21 mouse cellular contexts compared by ENCODE assay signal in genomic region chr4:140173084-140173483, GRCm38 (mm10).
DNase-seq lines count a peak whose midpoint lies in the region; ATAC-seq and TF ChIP-seq lines count a peak whose summit lies in the region.
"Had no signal": no experiment of that assay in that cellular context is flagged by ENCODE, and none has a peak within 500 bp of the region (broad histone marks: within the 10 kb centered on the region; RNA-seq: fewer than 3 reads in every experiment).

No protein-coding gene starts in this region.

- in situ Hi-C loops in ES-E14 (cut with MboI; ENCODE audit: low sequenced_read_pairs in 2 of 2, unreplicated experiment in 2 of 2) = no loop called here

- WGBS in forebrain, embryonic 16.5 days = 50% methylated on average over 12 of the region's 12 CpGs
- WGBS in forebrain, embryonic 14.5 days = 45% methylated on average over 12 of the region's 12 CpGs
- 78% methylated on average over 12 of the region's 12 CpGs for WGBS in midbrain, embryonic 10.5 days
- WGBS in midbrain, postnatal 0 days = 41% methylated on average over 12 of the region's 12 CpGs
- 36% methylated on average over 12 of the region's 12 CpGs for WGBS in intestine, embryonic 15.5 days

- no peak overlapping the region for H3K4me3 ChIP-seq in forebrain, embryonic 16.5 days (replicated peaks; ENCODE audit: low read length)
- H3K4me3 ChIP-seq in forebrain, embryonic 14.5 days (ENCODE audit: low read depth, low read length) = no peak overlapping the region
- H3K4me3 ChIP-seq in midbrain, embryonic 10.5 days = no peak overlapping the region
- no peak overlapping the region for H3K4me3 ChIP-seq in midbrain, postnatal 0 days (ENCODE audit: low read depth, low read length)
- no peak overlapping the region for H3K4me3 ChIP-seq in ES-E14 (ENCODE audit: insufficient read depth in 1 of 2, low read depth in 1 of 2, low read length in 2 of 2, poor library complexity in 1 of 2, severe bottlenecking in 1 of 2)
- no peak overlapping the region for H3K4me3 ChIP-seq in intestine, embryonic 15.5 days (replicated peaks)
- H3K4me3 ChIP-seq: embryonic facial prominence, embryonic 12.5 days; forebrain, embryonic 13.5 days; heart, adult 2 months; heart, embryonic 15.5 days had no signal

- 0 out of 2 replicates have a peak, but pooled peaks cover 2% of the 10 kb centered on the region for H3K9me3 ChIP-seq in forebrain, embryonic 16.5 days (ENCODE audit: control insufficient read depth, low read length)
- no peaks in the 10 kb centered on the region for H3K9me3 ChIP-seq in forebrain, embryonic 14.5 days (replicated peaks; ENCODE audit: control insufficient read depth, low read length)
- H3K9me3 ChIP-seq in midbrain, embryonic 10.5 days (replicated peaks) = no peaks in the 10 kb centered on the region
- no peaks in the 10 kb centered on the region for H3K9me3 ChIP-seq in midbrain, postnatal 0 days (ENCODE audit: low read length)
- H3K9me3 ChIP-seq in ES-E14 (ENCODE audit: control insufficient read depth, insufficient read depth, low read depth, low read length) = no peaks in the 10 kb centered on the region
- H3K9me3 ChIP-seq in intestine, embryonic 15.5 days = no peaks in the 10 kb centered on the region
- H3K9me3 ChIP-seq: embryonic facial prominence, embryonic 12.5 days; forebrain, embryonic 13.5 days; heart, embryonic 15.5 days had no signal

- ATAC-seq in forebrain, embryonic 16.5 days = no peak
- ATAC-seq in forebrain, embryonic 14.5 days = no peak
- no peak for ATAC-seq in midbrain, postnatal 0 days (ENCODE audit: low FRiP score)
- ATAC-seq in intestine, embryonic 15.5 days = peak; percentile 75
- ATAC-seq: forebrain, embryonic 13.5 days; inflammation-experienced regulatory T-cells, adult 6 months had no signal

- no peaks in the 10 kb centered on the region for H3K27me3 ChIP-seq in forebrain, embryonic 16.5 days (replicated peaks; ENCODE audit: control insufficient read depth, insufficient read depth, low read length)
- no peaks in the 10 kb centered on the region for H3K27me3 ChIP-seq in forebrain, embryonic 14.5 days (replicated peaks; ENCODE audit: control insufficient read depth, insufficient read depth, low read length)
- H3K27me3 ChIP-seq in midbrain, embryonic 10.5 days (ENCODE audit: low read depth, poor library complexity, severe bottlenecking) = peaks cover 12% of the 10 kb centered on the region; the same call in 1 of the 2 replicates
- no peaks in the 10 kb centered on the region for H3K27me3 ChIP-seq in midbrain, postnatal 0 days (ENCODE audit: insufficient read depth, low read length)
- H3K27me3 ChIP-seq in intestine, embryonic 15.5 days (replicated peaks) = no peaks in the 10 kb centered on the region
- H3K27me3 ChIP-seq: embryonic facial prominence, embryonic 12.5 days; forebrain, embryonic 13.5 days; heart, embryonic 15.5 days had no signal

- 0 out of 2 replicates have a peak overlapping the region, but pooled peaks have one; percentile 8 for H3K9ac ChIP-seq in forebrain, embryonic 16.5 days (replicated peaks; ENCODE audit: low read depth, low read length)
- no peak overlapping the region; the same call in 1 of the 2 replicates for H3K9ac ChIP-seq in forebrain, embryonic 14.5 days (ENCODE audit: low read length)
- H3K9ac ChIP-seq in midbrain, postnatal 0 days (replicated peaks; ENCODE audit: low read length, poor library complexity, severe bottlenecking) = no peak overlapping the region
- H3K9ac ChIP-seq in ES-E14 (ENCODE audit: insufficient read depth, low read depth, low read length, poor library complexity, severe bottlenecking) = no peak overlapping the region
- H3K9ac ChIP-seq in intestine, embryonic 15.5 days = no peak overlapping the region
- H3K9ac ChIP-seq: embryonic facial prominence, embryonic 12.5 days; forebrain, embryonic 13.5 days; heart, embryonic 15.5 days had no signal

- no peak for DNase-seq in forebrain, embryonic 14.5 days (ENCODE audit: low spot score)
- DNase-seq in midbrain, embryonic 10.5 days (ENCODE audit: low spot score) = no peak
- no peak for DNase-seq in midbrain, postnatal 0 days (ENCODE audit: low spot score)
- DNase-seq in ES-E14 (ENCODE audit: low read depth, low spot score) (no peak), MN1 (ENCODE audit: low spot score) (no peak)
- no peak for DNase-seq in adrenal gland, adult 8-10 months
- DNase-seq: adrenal gland, postnatal 10 days; cerebellum, adult 11 months; cerebellum, adult 8-10 months; cerebellum, postnatal 14 days; embryo, embryonic 11 days; gastrocnemius, postnatal 14 days; heart, adult 2 months; kidney, adult 8-10 months had no signal

- H3K4me2 ChIP-seq in forebrain, embryonic 16.5 days (ENCODE audit: low read length) = no peak overlapping the region
- no peak overlapping the region for H3K4me2 ChIP-seq in forebrain, embryonic 14.5 days (ENCODE audit: low read length)
- no peak overlapping the region for H3K4me2 ChIP-seq in midbrain, postnatal 0 days (ENCODE audit: low read depth, low read length, poor library complexity, severe bottlenecking)
- no peak overlapping the region for H3K4me2 ChIP-seq in intestine, embryonic 15.5 days (replicated peaks)
- H3K4me2 ChIP-seq: embryonic facial prominence, embryonic 12.5 days; forebrain, embryonic 13.5 days; heart, embryonic 11.5 days; heart, embryonic 15.5 days had no signal

- H3K36me3 ChIP-seq in forebrain, embryonic 16.5 days (ENCODE audit: control insufficient read depth, insufficient read depth) = no peaks in the 10 kb centered on the region
- H3K36me3 ChIP-seq in forebrain, embryonic 14.5 days (ENCODE audit: control insufficient read depth, insufficient read depth, low read length) = no peaks in the 10 kb centered on the region
- no peaks in the 10 kb centered on the region for H3K36me3 ChIP-seq in midbrain, embryonic 10.5 days
- H3K36me3 ChIP-seq in midbrain, postnatal 0 days (ENCODE audit: insufficient read depth, low read length) = no peaks in the 10 kb centered on the region
- H3K36me3 ChIP-seq in ES-E14 (ENCODE audit: control insufficient read depth, insufficient read depth, low read length, poor library complexity, severe bottlenecking) = no peaks in the 10 kb centered on the region
- H3K36me3 ChIP-seq in intestine, embryonic 15.5 days = no peaks in the 10 kb centered on the region
- H3K36me3 ChIP-seq: embryonic facial prominence, embryonic 12.5 days; heart, embryonic 15.5 days had no signal

- no peak overlapping the region for H3K27ac ChIP-seq in forebrain, embryonic 16.5 days (ENCODE audit: low read length)
- H3K27ac ChIP-seq in forebrain, embryonic 14.5 days (ENCODE audit: low read depth, low read length) = no peak overlapping the region; the same call in 1 of the 2 replicates
- peak overlapping the region; percentile 30; the same call in 1 of the 2 replicates for H3K27ac ChIP-seq in midbrain, embryonic 10.5 days (replicated peaks)
- no peak overlapping the region for H3K27ac ChIP-seq in midbrain, postnatal 0 days (ENCODE audit: low read depth, low read length)
- H3K27ac ChIP-seq in ES-E14 (ENCODE audit: insufficient read depth, low read depth, low read length, poor library complexity, severe bottlenecking) = peak overlapping the region; percentile 13; the same call in 1 of the 2 replicates
- H3K27ac ChIP-seq in intestine, embryonic 15.5 days = no peak overlapping the region
- H3K27ac ChIP-seq: embryonic facial prominence, embryonic 12.5 days; forebrain, embryonic 13.5 days; heart, adult 2 months; heart, embryonic 15.5 days had no signal

- TF ChIP-seq CTCF in midbrain, postnatal 0 days (IDR thresholded peaks at IDR 0.05) = no peak

- H3K4me1 ChIP-seq in forebrain, embryonic 16.5 days (replicated peaks; ENCODE audit: control insufficient read depth, insufficient read depth, low read length) = peaks cover 7% of the 10 kb centered on the region
- peaks cover 4% of the 10 kb centered on the region; the same call in 1 of the 2 replicates for H3K4me1 ChIP-seq in forebrain, embryonic 14.5 days (ENCODE audit: control insufficient read depth, insufficient read depth, low read length)
- H3K4me1 ChIP-seq in midbrain, embryonic 10.5 days = peaks cover 29% of the 10 kb centered on the region
- H3K4me1 ChIP-seq in midbrain, postnatal 0 days (ENCODE audit: insufficient read depth, low read length) = 0 out of 2 replicates have a peak, but pooled peaks cover 5% of the 10 kb centered on the region
- peaks cover 0 to 12% of the 10 kb centered on the region in 2 experiments; a peak in 2 of 4 replicates for H3K4me1 ChIP-seq in ES-E14 (ENCODE audit: control insufficient read depth in 2 of 2, insufficient read depth in 2 of 2, low read length in 2 of 2, poor library complexity in 1 of 2)
- no peaks in the 10 kb centered on the region for H3K4me1 ChIP-seq in intestine, embryonic 15.5 days (replicated peaks)
- H3K4me1 ChIP-seq: embryonic facial prominence, embryonic 12.5 days; heart, embryonic 15.5 days had no signal

TF ChIP-seq in ES-E14, 5 proteins besides CTCF, POLR2A, EP300 and RAD21:
- TF ChIP-seq CHD2 (IDR thresholded peaks at IDR 0.05; ENCODE audit: low read depth, low read length) (no peak), MAFK (IDR thresholded peaks at IDR 0.05; ENCODE audit: insufficient read depth, low read depth, low read length) (no peak), ZNF384 (IDR thresholded peaks at IDR 0.05; ENCODE audit: low read depth, low read length) (no peak), HCFC1 (IDR thresholded peaks at IDR 0.05; ENCODE audit: borderline replicate concordance, insufficient read depth, low read length) (no peak), ZC3H11A (IDR thresholded peaks at IDR 0.05; ENCODE audit: borderline replicate concordance, low read depth, low read length) (no peak)

Comparison
In these comparisons a context has a peak if more than half of its experiments do, and no peak if none do; other contexts are left out.
1. H3K27ac ChIP-seq: peak in midbrain, embryonic 10.5 days (single experiment) and ES-E14 (single experiment); none in forebrain, embryonic 16.5 days (single experiment), forebrain, embryonic 14.5 days (single experiment), midbrain, postnatal 0 days (single experiment) and intestine, embryonic 15.5 days (single experiment).